Mouse (Mus musculus) MEL (cell line): ENCODE data around the gene Foxe3. TPM values are rescaled to one million over a fixed set of nuclear protein-coding genes. Genes with fewer than 3 reads are reported as not detected.
"Not testable (repeated sequence)": the region's sequence is repeated elsewhere in the genome, so short reads cannot be mapped to it uniquely, and the experiment has no call there.

ENCODE experiments used
- DNase-seq: peaks from one replicate; pipeline ENCODE4 v3.0.0; 2011; ENCODE audit warnings: low read depth, low spot score
- H3K27ac ChIP-seq: 2 replicates; pipeline ENCODE4 v1.5.1; 2012; ENCODE audit warnings: low read depth, mild to moderate bottlenecking, control low read depth, low read length, moderate library complexity; ENCODE audit not compliant: control insufficient read depth
- H3K27me3 ChIP-seq, 2 experiments: fragments of 150-350 bp in 1 of 2; sonication (generic) in 1 of 2; 2 replicates each; pipeline ENCODE4 v1.6.1; 2012; ENCODE audit warnings: low read length in 2 of 2, mild to moderate bottlenecking in 2 of 2, improper control_type of control experiment in 1 of 2, moderate library complexity in 1 of 2; ENCODE audit not compliant: insufficient read depth in 2 of 2, control insufficient read depth in 1 of 2
- H3K36me3 ChIP-seq, 2 experiments: 2 replicates each; pipeline ENCODE4 v1.6.1; 2012 to 2014; ENCODE audit warnings: low read length in 2 of 2, improper control_type of control experiment in 1 of 2, inconsistent platforms in 1 of 2, mild to moderate bottlenecking in 1 of 2; ENCODE audit not compliant: insufficient read depth in 2 of 2, control insufficient read depth in 1 of 2
- H3K4me1 ChIP-seq, 2 experiments: fragments of 150-350 bp in 1 of 2; sonication (generic) in 1 of 2; 2 replicates each; pipeline ENCODE4 v1.6.1; 2012; ENCODE audit warnings: low read length in 2 of 2, improper control_type of control experiment in 1 of 2, mild to moderate bottlenecking in 1 of 2; ENCODE audit not compliant: insufficient read depth in 2 of 2, control insufficient read depth in 1 of 2
- H3K4me3 ChIP-seq, 2 experiments: fragments of 150-350 bp in 1 of 2; sonication (generic) in 1 of 2; 2 replicates each; pipeline ENCODE4 v1.5.1; 2012; ENCODE audit warnings: low read depth in 2 of 2, low read length in 2 of 2, mild to moderate bottlenecking in 2 of 2, moderate library complexity in 2 of 2, control low read depth in 1 of 2, improper control_type of control experiment in 1 of 2; ENCODE audit not compliant: control insufficient read depth in 1 of 2, insufficient read depth in 1 of 2
- H3K79me2 ChIP-seq: 2 replicates; pipeline ENCODE4 v1.6.1; 2012; ENCODE audit warnings: mild to moderate bottlenecking, low read length, moderate library complexity; ENCODE audit not compliant: control insufficient read depth, poor library complexity, insufficient read depth
- H3K9ac ChIP-seq: 2 replicates; pipeline ENCODE4 v1.6.1; 2012; ENCODE audit warnings: low read depth, mild to moderate bottlenecking, control low read depth, low read length, moderate library complexity; ENCODE audit not compliant: control insufficient read depth, poor library complexity, severe bottlenecking
- H3K9me3 ChIP-seq: fragments of 150-350 bp; sonication (generic); replicated peaks from 2 replicates; pipeline ENCODE4 v1.6.1; 2012; ENCODE audit warnings: mild to moderate bottlenecking, low read length, improper control_type of control experiment, moderate library complexity; ENCODE audit not compliant: insufficient read depth
- CHD2 ChIP-seq: IDR thresholded peaks from 2 replicates; pipeline ENCODE4 v1.6.1; 2011; ENCODE audit warnings: low read length, improper control_type of control experiment
- E2F4 ChIP-seq: IDR thresholded peaks from 2 replicates; pipeline ENCODE4 v1.6.1; 2011; ENCODE audit warnings: low read depth, low read length, improper control_type of control experiment, borderline replicate concordance
- ELF1 ChIP-seq: IDR thresholded peaks from 2 replicates; pipeline ENCODE4 v1.6.1; 2014; ENCODE audit warnings: low read depth, mild to moderate bottlenecking, inconsistent platforms, low read length, improper control_type of control experiment, moderate library complexity
- EP300 ChIP-seq, 2 experiments: IDR thresholded peaks; 2 replicates each; pipeline ENCODE4 v1.6.1; 2011; ENCODE audit warnings: improper control_type of control experiment in 2 of 2, low read length in 2 of 2, low read depth in 1 of 2, mild to moderate bottlenecking in 1 of 2
- KAT2A ChIP-seq: conservative IDR thresholded peaks from 2 replicates; pipeline ENCODE4 v1.6.1; 2012; ENCODE audit warnings: low read depth, low read length, improper control_type of control experiment, inconsistent platforms
- MAX ChIP-seq: IDR thresholded peaks from 2 replicates; pipeline ENCODE4 v1.6.1; 2011; ENCODE audit warnings: low read length, improper control_type of control experiment
- MAZ ChIP-seq: IDR thresholded peaks from 2 replicates; pipeline ENCODE4 v1.6.1; 2012; ENCODE audit warnings: low read depth, mild to moderate bottlenecking, inconsistent platforms, low read length, improper control_type of control experiment
- NELFE ChIP-seq: IDR thresholded peaks from 2 replicates; pipeline ENCODE4 v1.6.1; 2011; ENCODE audit warnings: low read depth, low read length, improper control_type of control experiment
- NRF1 ChIP-seq: IDR thresholded peaks from 2 replicates; pipeline ENCODE4 v1.6.1; 2014; ENCODE audit warnings: low read depth, mild to moderate bottlenecking, inconsistent platforms, low read length, improper control_type of control experiment, moderate library complexity; ENCODE audit not compliant: poor library complexity, insufficient read depth, severe bottlenecking
- POLR2A ChIP-seq, 2 experiments: IDR thresholded peaks; 2 replicates each; pipeline ENCODE4 v1.6.1; 2011 to 2012; ENCODE audit warnings: low read length in 2 of 2, mild to moderate bottlenecking in 2 of 2, control low read depth in 1 of 2, improper control_type of control experiment in 1 of 2, low read depth in 1 of 2, moderate library complexity in 1 of 2; ENCODE audit not compliant: control insufficient read depth in 1 of 2, insufficient read depth in 1 of 2, poor library complexity in 1 of 2
- POLR2AphosphoS2 ChIP-seq: IDR thresholded peaks from 2 replicates; pipeline ENCODE4 v1.6.1; 2011; ENCODE audit warnings: low read length, improper control_type of control experiment
- POLR2AphosphoS5 ChIP-seq: IDR thresholded peaks from 2 replicates; pipeline ENCODE4 v1.6.1; 2012; ENCODE audit warnings: low read depth, borderline replicate concordance, mild to moderate bottlenecking, inconsistent platforms, low read length, moderate library complexity, mixed read lengths
- SMC3 ChIP-seq: IDR thresholded peaks from 2 replicates; pipeline ENCODE4 v1.6.1; 2011; ENCODE audit warnings: low read depth, low read length, improper control_type of control experiment
- TBP ChIP-seq: IDR thresholded peaks from 2 replicates; pipeline ENCODE4 v1.8.0; 2011; ENCODE audit warnings: low read depth, low read length, improper control_type of control experiment
- TCF12 ChIP-seq: IDR thresholded peaks from 2 replicates; pipeline ENCODE4 v1.6.1; 2014; ENCODE audit warnings: low read depth, mild to moderate bottlenecking, inconsistent platforms, low read length, improper control_type of control experiment, moderate library complexity
- USF2 ChIP-seq, 2 experiments: IDR thresholded peaks; 2 replicates each; pipeline ENCODE4 v1.6.1; 2011 to 2012; ENCODE audit warnings: improper control_type of control experiment in 2 of 2, low read length in 2 of 2, borderline replicate concordance in 1 of 2, inconsistent platforms in 1 of 2, low read depth in 1 of 2, mild to moderate bottlenecking in 1 of 2; ENCODE audit not compliant: insufficient read depth in 1 of 2
- ZC3H11A ChIP-seq: IDR thresholded peaks from 2 replicates; pipeline ENCODE4 v1.6.1; 2012; ENCODE audit warnings: low read depth, mild to moderate bottlenecking, inconsistent platforms, low read length, improper control_type of control experiment
- ZKSCAN1 ChIP-seq: IDR thresholded peaks from 2 replicates; pipeline ENCODE4 v1.6.1; 2012; ENCODE audit warnings: low read depth, mild to moderate bottlenecking, inconsistent platforms, low read length, improper control_type of control experiment, moderate library complexity
- polyA plus RNA-seq, 2 experiments: library from polyadenylated mRNA; stranded (reverse) in 1 of 2; unstranded in 1 of 2; fragments of >175 nt in 1 of 2; fragments of >200 nt in 1 of 2; gene quantifications; 2 replicates each; pipeline versions ENCODE4 v1.2.1 to v1.2.4; 2012; ENCODE audit warnings: low replicate concordance in 2 of 2, low read depth in 1 of 2; ENCODE audit not compliant: insufficient read length in 2 of 2, insufficient read depth in 1 of 2, missing spikeins in 1 of 2
- total RNA-seq: library from RNA; depleted of rRNA; stranded (reverse); fragments of 300-350 nt; gene quantifications from 2 replicates; pipeline ENCODE4 v1.2.3, GENCODE M21; 2012

The Foxe3 gene
- total and polyA plus RNA-seq, 3 experiments = not detected

- TF ChIP-seq ZKSCAN1 = no peak
- no peak for TF ChIP-seq NELFE
- no peak for TF ChIP-seq EP300 (IDR thresholded peaks at IDR 0.05; ENCODE audit: low read depth in 1 of 2, low read length in 2 of 2)
- no peak for TF ChIP-seq KAT2A
- no peak for TF ChIP-seq POLR2AphosphoS2
- TF ChIP-seq ZC3H11A = no peak
- no peak for TF ChIP-seq MAX
- TF ChIP-seq MAZ = no peak
- no peak for TF ChIP-seq USF2 (IDR thresholded peaks at IDR 0.05; ENCODE audit: borderline replicate concordance in 1 of 2, insufficient read depth in 1 of 2, low read depth in 1 of 2, low read length in 2 of 2)
- no peak for TF ChIP-seq TBP
- no peak for TF ChIP-seq CHD2
- TF ChIP-seq E2F4 = no peak
- TF ChIP-seq POLR2AphosphoS5 = no peak
- no peak for TF ChIP-seq ELF1
- no peak for TF ChIP-seq TCF12
- no peak for TF ChIP-seq POLR2A (IDR thresholded peaks at IDR 0.05; ENCODE audit: control insufficient read depth in 1 of 2, insufficient read depth in 1 of 2, low read depth in 1 of 2, low read length in 2 of 2, poor library complexity in 1 of 2)
- no peak for TF ChIP-seq NRF1
- TF ChIP-seq SMC3 = no peak
- TF ChIP-seq, all 39 proteins: peak for 0
- DNase-seq = no peak
- Histone ChIP-seq H3K79me2 (peaks cover 1% of the 10 kb centered on the region; the same call in 1 of the 2 replicates), H3K36me3 (peaks cover 4 to 12% of the 10 kb centered on the region in 2 experiments), H3K9ac (no peak overlapping the region), H3K4me3 (no peak overlapping the region), H3K9me3 (no peaks in the 10 kb centered on the region), H3K27ac (no peak overlapping the region), H3K4me1 (peaks cover 0 to 2% of the 10 kb centered on the region in 2 experiments; a peak in 1 of 4 replicates), H3K27me3 (no peaks in the 10 kb centered on the region)
These were observed 44.9 kb upstream of the Foxe3 start for GRCm38 (mm10) chr4:114970736-114971135.

- not testable (repeated sequence) for H3K79me2 ChIP-seq, H3K4me1 ChIP-seq, H3K27me3 ChIP-seq, H3K9me3 ChIP-seq, DNase-seq, H3K9ac ChIP-seq, H3K27ac ChIP-seq, H3K4me3 ChIP-seq
- H3K36me3 ChIP-seq = peaks cover 2 to 16% of the 10 kb centered on the region in 2 experiments; a peak in 2 of 4 replicates
These were observed 35.1 kb upstream of the Foxe3 start for GRCm38 (mm10) chr4:114960881-114961280.
